ENCODE assay signal across 8 mouse cellular contexts in genomic region chr16:4655251-4655734, GRCm38 (mm10). TPM values are rescaled to one million over a fixed set of nuclear protein-coding genes. Genes with fewer than 3 reads are reported as not detected.
DNase-seq lines count a peak whose midpoint lies in the region; ATAC-seq and TF ChIP-seq lines count a peak whose summit lies in the region.
"Had no signal": no experiment of that assay in that cellular context is flagged by ENCODE, and none has a peak within 500 bp of the region (broad histone marks: within the 10 kb centered on the region; RNA-seq: fewer than 3 reads in every experiment).

No protein-coding gene starts in this region.

- H3K4me1 ChIP-seq in intestine, embryonic 14.5 days (replicated peaks; ENCODE audit: control insufficient read depth, insufficient read depth, low read length): peaks cover 25% of the 10 kb centered on the region
- H3K4me1 ChIP-seq in liver, embryonic 13.5 days (replicated peaks): peaks cover 30% of the 10 kb centered on the region
- H3K4me1 ChIP-seq in stomach, embryonic 16.5 days (ENCODE audit: control insufficient read depth, insufficient read depth, low read length): peaks cover 26% of the 10 kb centered on the region

- no peaks in the 10 kb centered on the region for H3K9me3 ChIP-seq in intestine, embryonic 14.5 days (ENCODE audit: control insufficient read depth, low read length)
- no peaks in the 10 kb centered on the region for H3K9me3 ChIP-seq in liver, embryonic 13.5 days (replicated peaks)
- H3K9me3 ChIP-seq in stomach, embryonic 16.5 days (replicated peaks; ENCODE audit: control insufficient read depth, low read length): no peaks in the 10 kb centered on the region

- 0 out of 2 replicates have a peak overlapping the region, but pooled peaks have one; percentile 70 for H3K27ac ChIP-seq in intestine, embryonic 14.5 days (ENCODE audit: low read depth)
- peak overlapping the region; percentile 58 for H3K27ac ChIP-seq in liver, embryonic 13.5 days
- H3K27ac ChIP-seq in stomach, embryonic 16.5 days (ENCODE audit: low read length): peak overlapping the region; percentile 62
- H3K27ac ChIP-seq: macrophage had no signal

- TF ChIP-seq CTCF in brain, embryonic 14.5 days (IDR thresholded peaks at IDR 0.05; ENCODE audit: borderline replicate concordance, extremely low read depth, insufficient read depth, insufficient read length): peak; percentile 16; the same call in 1 of the 2 replicates

- no peak overlapping the region for H3K4me3 ChIP-seq in intestine, embryonic 14.5 days (ENCODE audit: low read depth, low read length)
- H3K4me3 ChIP-seq in liver, embryonic 13.5 days (replicated peaks): no peak overlapping the region
- H3K4me3 ChIP-seq in stomach, embryonic 16.5 days (replicated peaks; ENCODE audit: low read length): no peak overlapping the region

- H3K4me2 ChIP-seq in intestine, embryonic 14.5 days (ENCODE audit: low read length): no peak overlapping the region
- H3K4me2 ChIP-seq in liver, embryonic 13.5 days: no peak overlapping the region
- no peak overlapping the region for H3K4me2 ChIP-seq in stomach, embryonic 16.5 days (ENCODE audit: low read depth, low read length)

- no peak for TF ChIP-seq POLR2A in brain, embryonic 14.5 days (IDR thresholded peaks at IDR 0.05; ENCODE audit: borderline replicate concordance, extremely low read depth, insufficient read depth, insufficient read length, poor library complexity, severe bottlenecking)

- DNase-seq in Muller cell, postnatal 12 days (ENCODE audit: inconsistent ontology term): peak; percentile 33
- peak; percentile 15 for DNase-seq in brain, embryonic 14.5 days (ENCODE audit: low read depth)
- DNase-seq in intestine, embryonic 14.5 days (ENCODE audit: low spot score): no peak
- DNase-seq in liver, embryonic 13.5 days: no peak
- no peak for DNase-seq in layer of hippocampus, adult 9-11 months

- H3K9ac ChIP-seq in intestine, embryonic 14.5 days (ENCODE audit: low read length): no peak overlapping the region
- H3K9ac ChIP-seq in liver, embryonic 13.5 days: no peak overlapping the region
- H3K9ac ChIP-seq in stomach, embryonic 16.5 days (ENCODE audit: low read length): peak overlapping the region; percentile 26; the same call in 1 of the 2 replicates

- 64% methylated on average over 4 of the region's 4 CpGs for WGBS in intestine, embryonic 14.5 days
- 72% methylated on average over 4 of the region's 4 CpGs for WGBS in liver, embryonic 13.5 days (ENCODE audit: insufficient replicate concordance)
- 52% methylated on average over 4 of the region's 4 CpGs for WGBS in stomach, embryonic 16.5 days

- H3K27me3 ChIP-seq in intestine, embryonic 14.5 days (replicated peaks; ENCODE audit: control insufficient read depth, insufficient read depth, low read length): no peaks in the 10 kb centered on the region
- H3K27me3 ChIP-seq in liver, embryonic 13.5 days: no peaks in the 10 kb centered on the region
- H3K27me3 ChIP-seq in stomach, embryonic 16.5 days (ENCODE audit: control insufficient read depth, insufficient read depth, low read length): no peaks in the 10 kb centered on the region

- H3K36me3 ChIP-seq in intestine, embryonic 14.5 days (ENCODE audit: control insufficient read depth, insufficient read depth, low read length): peaks cover 37% of the 10 kb centered on the region
- peaks cover 41% of the 10 kb centered on the region for H3K36me3 ChIP-seq in liver, embryonic 13.5 days
- no peaks in the 10 kb centered on the region for H3K36me3 ChIP-seq in stomach, embryonic 16.5 days (ENCODE audit: control insufficient read depth, insufficient read depth, low read length)

- ATAC-seq in intestine, embryonic 14.5 days (replicated peaks; ENCODE audit: low FRiP score, low TSS enrichment, low read depth): no peak
- peak; percentile 37; the same call in 1 of the 2 replicates for ATAC-seq in liver, embryonic 13.5 days (ENCODE audit: low read depth)
- no peak for ATAC-seq in stomach, embryonic 16.5 days (ENCODE audit: insufficient read depth, low FRiP score)
- no peak for ATAC-seq in inflammation-experienced regulatory T-cells, adult 6 months

RNA-seq across cellular contexts. Expression of gene Dnaja3, which starts 15.5 kb away (rescaled TPM):
- 23.5 and 28.7 TPM in 2 replicates for polyA plus RNA-seq in brain, embryonic 14.5 days (2012; rRNA removed)
- 71.6 and 75.3 TPM in 2 replicates for polyA plus RNA-seq in intestine, embryonic 14.5 days (2014; fragmentation: Nextera tagmentation; extraction: Ambion mirVana)
- polyA plus RNA-seq in liver, embryonic 13.5 days (2015; fragmentation: Nextera tagmentation; extraction: Ambion mirVana): 51.8 and 62.5 TPM in 2 replicates
- 73.1 and 76.6 TPM in 2 replicates for polyA plus RNA-seq in stomach, embryonic 16.5 days (2015; fragmentation: Nextera tagmentation; extraction: Ambion mirVana)
- polyA plus RNA-seq in inflammation-experienced regulatory T-cells, adult 6 months (2017; shearing (Covaris generic)): 10 to 100 TPM; 21.1 to 28.7 (median 25.3) TPM

RNA-seq across cellular contexts. Expression of gene Vasn, which starts 15.6 kb away (rescaled TPM):
- polyA plus RNA-seq in brain, embryonic 14.5 days (2012; rRNA removed): 6.9 and 9.9 TPM in 2 replicates
- polyA plus RNA-seq in intestine, embryonic 14.5 days (2014; fragmentation: Nextera tagmentation; extraction: Ambion mirVana): 15.9 and 17.1 TPM in 2 replicates
- 2.9 TPM in 2 replicates for polyA plus RNA-seq in liver, embryonic 13.5 days (2015; fragmentation: Nextera tagmentation; extraction: Ambion mirVana)
- 18.3 and 18.4 TPM in 2 replicates for polyA plus RNA-seq in stomach, embryonic 16.5 days (2015; fragmentation: Nextera tagmentation; extraction: Ambion mirVana)
- 1 to 10 TPM in 1 of 3 experiments, under 1 TPM in 2; 0.78 to 1.6 (median 0.84) TPM for polyA plus RNA-seq in inflammation-experienced regulatory T-cells, adult 6 months (2017; shearing (Covaris generic))

RNA-seq across cellular contexts. Expression of gene Coro7, which starts 24.3 kb away (rescaled TPM):
- polyA plus RNA-seq in brain, embryonic 14.5 days (2012; rRNA removed): 64.0 and 68.8 TPM in 2 replicates
- 17.8 and 19.3 TPM in 2 replicates for polyA plus RNA-seq in intestine, embryonic 14.5 days (2014; fragmentation: Nextera tagmentation; extraction: Ambion mirVana)
- 7.0 and 9.9 TPM in 2 replicates for polyA plus RNA-seq in liver, embryonic 13.5 days (2015; fragmentation: Nextera tagmentation; extraction: Ambion mirVana)
- polyA plus RNA-seq in stomach, embryonic 16.5 days (2015; fragmentation: Nextera tagmentation; extraction: Ambion mirVana): 19.7 and 20.6 TPM in 2 replicates
- polyA plus RNA-seq in inflammation-experienced regulatory T-cells, adult 6 months (2017; shearing (Covaris generic)): 100 to 1,000 TPM in 2 of 3 experiments, 10 to 100 TPM in 1; 94.9 to 137 (median 111) TPM

RNA-seq across cellular contexts. Expression of gene Pam16, which starts 30.5 kb away (rescaled TPM):
- polyA plus RNA-seq in brain, embryonic 14.5 days (2012; rRNA removed): 121 and 169 TPM in 2 replicates
- 80.5 and 85.9 TPM in 2 replicates for polyA plus RNA-seq in intestine, embryonic 14.5 days (2014; fragmentation: Nextera tagmentation; extraction: Ambion mirVana)
- 67.5 and 74.1 TPM in 2 replicates for polyA plus RNA-seq in liver, embryonic 13.5 days (2015; fragmentation: Nextera tagmentation; extraction: Ambion mirVana)
- 47.9 and 75.3 TPM in 2 replicates for polyA plus RNA-seq in stomach, embryonic 16.5 days (2015; fragmentation: Nextera tagmentation; extraction: Ambion mirVana)
- 10 to 100 TPM; 17.3 to 41.9 (median 31.7) TPM for polyA plus RNA-seq in inflammation-experienced regulatory T-cells, adult 6 months (2017; shearing (Covaris generic))

Comparison
In these comparisons a context has a peak if more than half of its experiments do, and no peak if none do; other contexts are left out.
1. DNase-seq: peak in Muller cell, postnatal 12 days (single experiment) and brain, embryonic 14.5 days (single experiment); none in intestine, embryonic 14.5 days (single experiment), liver, embryonic 13.5 days (single experiment) and layer of hippocampus, adult 9-11 months (single experiment).
2. Peak in every context shown above with its lines, with median percentiles within 50 percentile points of each other: H3K27ac ChIP-seq.